18 mouse cellular contexts compared by ENCODE assay signal in the genomic region with DNA sequence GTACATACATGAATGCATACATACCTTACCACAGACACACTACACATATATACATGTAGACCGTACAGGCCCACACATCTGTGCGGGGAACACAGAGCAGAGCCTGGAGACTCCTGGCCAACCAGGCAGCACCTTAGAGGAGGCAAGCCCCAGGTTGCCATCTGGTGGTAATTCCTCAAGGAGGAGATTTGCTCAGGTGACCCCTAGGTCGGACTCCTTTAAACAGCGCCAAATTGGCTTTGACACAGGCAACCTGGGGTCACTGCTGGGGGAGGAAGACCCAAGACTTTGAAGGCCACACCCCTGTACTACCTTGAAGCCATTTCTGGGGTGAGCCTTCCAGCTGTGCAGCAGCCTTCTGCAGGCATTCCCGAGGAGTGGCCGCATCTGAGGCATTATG. TPM values are rescaled to one million over a fixed set of nuclear protein-coding genes. Genes with fewer than 3 reads are reported as not detected.
DNase-seq lines count a peak whose midpoint lies in the region; ATAC-seq and TF ChIP-seq lines count a peak whose summit lies in the region.
"Had no signal": no experiment of that assay in that cellular context is flagged by ENCODE, and none has a peak within 500 bp of the region (broad histone marks: within the 10 kb centered on the region; RNA-seq: fewer than 3 reads in every experiment).

No protein-coding gene starts in this region.

- 0 out of 2 replicates have a peak, but pooled peaks have one; percentile 5 for TF ChIP-seq CTCF in layer of hippocampus, adult 2 months (conservative IDR thresholded peaks at IDR 0.05)
- TF ChIP-seq CTCF in ES-Bruce4 (IDR thresholded peaks at IDR 0.05; ENCODE audit: low read depth, low read length), result peak; percentile 51
- TF ChIP-seq CTCF in intestine, postnatal 0 days (IDR thresholded peaks at IDR 0.05; ENCODE audit: low read depth), result peak; percentile 65

- no peak overlapping the region for H3K9ac ChIP-seq in ES-Bruce4 (ENCODE audit: low read depth, poor library complexity, severe bottlenecking)
- no peak overlapping the region for H3K9ac ChIP-seq in intestine, postnatal 0 days (ENCODE audit: low read depth, low read length)
- H3K9ac ChIP-seq: heart, embryonic 15.5 days; hindbrain, embryonic 15.5 days; liver, embryonic 13.5 days; midbrain, embryonic 15.5 days; neural tube, embryonic 12.5 days had no signal

- TF ChIP-seq EP300 in ES-Bruce4 (IDR thresholded peaks at IDR 0.05; ENCODE audit: insufficient read depth, low read depth, low read length), result peak; percentile 37; the same call in 1 of the 2 replicates

- H3K4me2 ChIP-seq in intestine, postnatal 0 days (replicated peaks; ENCODE audit: low read depth), result no peak overlapping the region
- H3K4me2 ChIP-seq: heart, embryonic 15.5 days; hindbrain, embryonic 15.5 days; liver, embryonic 13.5 days; midbrain, embryonic 15.5 days; neural tube, embryonic 12.5 days had no signal

- TF ChIP-seq POLR2A in ES-Bruce4 (IDR thresholded peaks at IDR 0.05; ENCODE audit: insufficient read depth, low read length), result no peak

- no peak overlapping the region for H3K4me3 ChIP-seq in layer of hippocampus, adult 2 months
- H3K4me3 ChIP-seq in ES-Bruce4 (ENCODE audit: low read depth, low read length), result no peak overlapping the region
- no peak overlapping the region for H3K4me3 ChIP-seq in intestine, postnatal 0 days (ENCODE audit: low read depth, low read length)
- H3K4me3 ChIP-seq: heart, embryonic 15.5 days; hindbrain, embryonic 15.5 days; liver, embryonic 13.5 days; midbrain, embryonic 15.5 days; neural tube, embryonic 12.5 days had no signal

- H3K36me3 ChIP-seq in ES-Bruce4 (ENCODE audit: control insufficient read depth, insufficient read depth, low read length, poor library complexity, severe bottlenecking), result no peaks in the 10 kb centered on the region
- H3K36me3 ChIP-seq in intestine, postnatal 0 days (ENCODE audit: control insufficient read depth, insufficient read depth), result no peaks in the 10 kb centered on the region
- H3K36me3 ChIP-seq: heart, embryonic 15.5 days; hindbrain, embryonic 15.5 days; liver, embryonic 13.5 days; midbrain, embryonic 15.5 days; neural tube, embryonic 12.5 days had no signal

- H3K27ac ChIP-seq in layer of hippocampus, adult 2 months, result no peak overlapping the region
- H3K27ac ChIP-seq in ES-Bruce4 (ENCODE audit: insufficient read depth, low read length), result no peak overlapping the region
- no peak overlapping the region for H3K27ac ChIP-seq in intestine, postnatal 0 days (ENCODE audit: low read depth, low read length)
- H3K27ac ChIP-seq: heart, embryonic 15.5 days; hindbrain, embryonic 15.5 days; liver, embryonic 13.5 days; midbrain, embryonic 15.5 days; neural tube, embryonic 12.5 days had no signal

- no peaks in the 10 kb centered on the region for H3K27me3 ChIP-seq in ES-Bruce4 (ENCODE audit: control insufficient read depth, insufficient read depth, low read length, poor library complexity, severe bottlenecking)
- 0 out of 2 replicates have a peak, but pooled peaks cover 5% of the 10 kb centered on the region for H3K27me3 ChIP-seq in intestine, postnatal 0 days (replicated peaks; ENCODE audit: control insufficient read depth, insufficient read depth, low read length)
- H3K27me3 ChIP-seq: hindbrain, embryonic 15.5 days had no signal

- H3K4me1 ChIP-seq in ES-Bruce4 (ENCODE audit: control insufficient read depth, insufficient read depth, low read length), result peaks cover 12% of the 10 kb centered on the region
- H3K4me1 ChIP-seq in intestine, postnatal 0 days (replicated peaks; ENCODE audit: control insufficient read depth, insufficient read depth, low read length), result no peaks in the 10 kb centered on the region

- DNase-seq in embryo, embryonic 11 days, result peak; percentile 49
- no peak for DNase-seq in embryo, embryonic 9.5 days (ENCODE audit: extremely low spot score)
- DNase-seq in layer of hippocampus, adult 2 months (ENCODE audit: low spot score in 2 of 2), result no peak
- DNase-seq in layer of hippocampus, adult 9-10 months (ENCODE audit: low spot score), result no peak
- DNase-seq in right cerebral cortex, postnatal 14 days, result no peak
- no peak for DNase-seq in cerebellum, adult 11-12 months
- DNase-seq: cerebellum, adult 18-20 months; heart, adult 11 months; liver, embryonic 13.5 days had no signal

- 33% methylated on average over 6 of the region's 6 CpGs for WGBS in intestine, postnatal 0 days

- no peaks in the 10 kb centered on the region for H3K9me3 ChIP-seq in ES-Bruce4 (replicated peaks; ENCODE audit: control insufficient read depth, insufficient read depth, low read length, poor library complexity, severe bottlenecking)
- H3K9me3 ChIP-seq in intestine, postnatal 0 days (ENCODE audit: control insufficient read depth), result no peaks in the 10 kb centered on the region
- H3K9me3 ChIP-seq: heart, embryonic 15.5 days; hindbrain, embryonic 15.5 days; liver, embryonic 13.5 days; midbrain, embryonic 15.5 days; neural tube, embryonic 12.5 days had no signal

- ATAC-seq in intestine, postnatal 0 days, result no peak
- ATAC-seq: midbrain, embryonic 15.5 days had no signal

RNA-seq across cellular contexts. Expression of a gene that starts 47.7 kb away (rescaled TPM):
- not detected for total RNA-seq in layer of hippocampus, adult 2 months (2021)
- not detected in 2 replicates for polyA plus RNA-seq in ES-Bruce4 (2011; ENCODE audit: insufficient read depth, insufficient read length, low read depth, missing spikeins)
- not detected in 2 replicates for polyA plus RNA-seq in intestine, postnatal 0 days (2015; fragmentation: Nextera tagmentation; extraction: Ambion mirVana)
- total RNA-seq: left cerebral cortex, adult 8-10 months had no signal
- polyA plus RNA-seq: cortical plate, adult 2 months; heart, embryonic 15.5 days; hindbrain, embryonic 15.5 days; liver, embryonic 13.5 days; midbrain, embryonic 15.5 days; neural tube, embryonic 12.5 days; urinary bladder, adult 2 months had no signal

Comparison
In these comparisons a context has a peak if more than half of its experiments do, and no peak if none do; other contexts are left out.
1. CTCF ChIP-seq: peak in every context shown above with its lines; median percentile 65 in intestine, postnatal 0 days; 51 in ES-Bruce4; 5 in layer of hippocampus, adult 2 months.